Mouse (Mus musculus): ENCODE results near the gene CN725425. TPM values are rescaled to one million over a fixed set of nuclear protein-coding genes. Genes with fewer than 3 reads are reported as not detected.

The CN725425 gene
- 0.10 and 0.17 TPM in 2 replicates for polyA plus RNA-seq (2012; rRNA removed)

DNA sequence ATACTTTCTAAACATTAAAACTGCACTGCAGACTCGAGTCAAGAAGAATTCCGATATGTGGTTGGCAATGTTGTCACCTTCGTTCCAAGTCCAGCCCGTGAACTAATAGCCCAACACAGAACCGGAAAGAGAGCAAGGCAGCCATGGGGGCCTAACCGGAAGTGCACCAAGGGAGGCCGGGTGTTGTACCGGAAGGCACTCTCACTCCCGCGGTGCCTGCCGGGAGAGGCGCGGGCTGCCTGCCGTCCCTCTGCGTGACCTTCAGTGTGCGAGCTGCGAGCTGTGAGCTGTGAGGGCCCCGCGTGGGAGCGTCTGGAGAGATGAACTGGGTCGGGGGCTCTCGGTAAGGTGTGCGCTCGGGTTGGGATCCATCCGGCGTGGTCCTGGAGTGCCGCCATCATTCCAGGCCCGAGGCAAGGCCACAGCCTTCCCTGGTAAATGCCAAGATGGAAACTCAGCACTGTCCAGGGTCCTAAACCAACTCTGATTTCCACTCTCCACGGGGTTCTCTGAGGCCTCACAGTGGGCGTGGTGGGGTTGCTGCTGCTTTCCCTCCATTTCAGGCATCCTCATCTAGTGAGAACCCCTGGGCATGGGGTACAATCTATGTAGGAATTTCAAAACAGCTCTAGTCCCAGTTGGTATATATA is at the start of gene CN725425:
Gene CN725425, plus strand, starts transcription at position 239 of the 650 bp plus-strand sequence.
- TF ChIP-seq POLR2A (IDR thresholded peaks at IDR 0.05; ENCODE audit: extremely low read depth, insufficient read depth, low read length) (no peak), CTCF (IDR thresholded peaks at IDR 0.05; ENCODE audit: extremely low read depth, insufficient read depth, low read length) (no peak)
- no peak within 1 kb of the TSS for H3K4me3 ChIP-seq (ENCODE audit: insufficient read depth, low read length)
- H3K4me1 ChIP-seq (ENCODE audit: control insufficient read depth, insufficient read depth, low read length), result no peaks in the 10 kb centered on the region
- no peak within 1 kb of the TSS for H3K27ac ChIP-seq (ENCODE audit: insufficient read depth, low read length)

DNA sequence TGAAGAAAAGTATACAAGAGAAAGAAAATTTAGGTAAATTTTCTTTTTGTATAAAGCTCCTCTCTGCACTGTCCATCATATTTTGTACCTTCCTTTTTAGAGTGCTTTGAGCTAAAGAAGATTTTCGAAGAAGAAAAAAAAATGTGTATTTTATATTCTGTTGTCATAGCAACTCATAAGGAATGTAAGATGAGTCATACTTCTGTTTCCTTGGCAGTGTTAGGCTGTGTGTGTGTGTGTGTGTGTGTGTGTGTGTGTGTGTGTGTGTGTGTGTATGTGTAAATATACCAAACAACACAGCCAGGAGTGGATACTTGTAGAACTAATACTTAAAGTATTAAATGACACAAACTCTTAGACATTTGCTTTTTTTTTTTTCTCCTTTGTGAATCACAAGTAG is 46.7 kb upstream of the CN725425 start:
- no peak overlapping the region for H3K27ac ChIP-seq (ENCODE audit: insufficient read depth, low read length)
- H3K4me1 ChIP-seq (ENCODE audit: control insufficient read depth, insufficient read depth, low read length), result no peaks in the 10 kb centered on the region; the same call in 1 of the 2 replicates

DNA sequence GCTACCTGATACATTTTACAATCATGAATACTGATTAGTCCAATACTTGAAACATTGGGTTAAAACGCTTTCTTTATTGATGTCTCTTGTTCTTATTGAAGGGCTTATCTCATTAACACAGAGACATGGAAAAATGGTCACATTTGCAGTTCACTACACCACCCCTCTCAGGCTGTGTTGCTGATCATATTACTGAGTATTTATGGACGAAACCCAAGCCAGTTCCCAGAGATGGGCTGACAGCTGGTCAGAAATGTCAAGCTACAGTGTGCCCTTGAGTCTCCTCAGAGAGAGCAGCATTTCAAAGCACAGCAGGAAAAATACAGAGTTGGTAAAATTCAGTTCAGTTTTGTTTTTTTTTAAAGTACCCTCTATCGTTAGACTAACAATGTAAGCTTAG is 46.0 kb upstream of the CN725425 start:
- H3K4me1 ChIP-seq (ENCODE audit: control insufficient read depth, insufficient read depth, low read length), result no peaks in the 10 kb centered on the region; the same call in 1 of the 2 replicates
- H3K4me3 ChIP-seq (ENCODE audit: insufficient read depth, low read length), result no peak overlapping the region
- TF ChIP-seq CTCF (IDR thresholded peaks at IDR 0.05; ENCODE audit: extremely low read depth, insufficient read depth, low read length), result no peak
- no peak for TF ChIP-seq POLR2A (IDR thresholded peaks at IDR 0.05; ENCODE audit: extremely low read depth, insufficient read depth, low read length)
- H3K27ac ChIP-seq (ENCODE audit: insufficient read depth, low read length), result no peak overlapping the region

More for the DNA sequence above, 46.7 kb upstream of the CN725425 start:
- no peak overlapping the region for H3K4me3 ChIP-seq (ENCODE audit: insufficient read depth, low read length)
- TF ChIP-seq POLR2A (IDR thresholded peaks at IDR 0.05; ENCODE audit: extremely low read depth, insufficient read depth, low read length) (no peak), CTCF (IDR thresholded peaks at IDR 0.05; ENCODE audit: extremely low read depth, insufficient read depth, low read length) (no peak)

DNA sequence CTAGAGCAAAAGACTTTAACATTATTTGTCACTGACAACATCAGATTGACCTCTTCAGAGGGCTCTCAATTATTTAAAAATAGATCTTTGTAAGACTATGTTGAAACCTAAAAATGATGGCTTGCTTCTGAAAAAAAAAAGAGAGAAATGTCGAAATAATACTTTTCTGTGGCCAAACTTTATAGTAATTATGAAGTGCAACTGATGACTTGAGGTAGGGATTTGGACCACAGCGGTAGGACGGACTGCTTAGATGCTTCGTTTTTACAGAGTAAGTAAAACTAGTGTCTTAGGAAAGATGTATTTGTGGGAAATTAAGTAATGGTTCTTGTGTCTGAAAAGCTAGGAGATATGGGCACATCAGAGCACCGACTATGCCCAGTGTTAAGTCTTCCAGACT is 38.1 kb upstream of the CN725425 start:
- H3K27ac ChIP-seq (ENCODE audit: insufficient read depth, low read length), result no peak overlapping the region
- TF ChIP-seq POLR2A (IDR thresholded peaks at IDR 0.05; ENCODE audit: extremely low read depth, insufficient read depth, low read length), result no peak
- no peak for TF ChIP-seq CTCF (IDR thresholded peaks at IDR 0.05; ENCODE audit: extremely low read depth, insufficient read depth, low read length)
- peaks cover 2% of the 10 kb centered on the region; the same call in 1 of the 2 replicates for H3K4me1 ChIP-seq (ENCODE audit: control insufficient read depth, insufficient read depth, low read length)
- H3K4me3 ChIP-seq (ENCODE audit: insufficient read depth, low read length), result no peak overlapping the region

DNA sequence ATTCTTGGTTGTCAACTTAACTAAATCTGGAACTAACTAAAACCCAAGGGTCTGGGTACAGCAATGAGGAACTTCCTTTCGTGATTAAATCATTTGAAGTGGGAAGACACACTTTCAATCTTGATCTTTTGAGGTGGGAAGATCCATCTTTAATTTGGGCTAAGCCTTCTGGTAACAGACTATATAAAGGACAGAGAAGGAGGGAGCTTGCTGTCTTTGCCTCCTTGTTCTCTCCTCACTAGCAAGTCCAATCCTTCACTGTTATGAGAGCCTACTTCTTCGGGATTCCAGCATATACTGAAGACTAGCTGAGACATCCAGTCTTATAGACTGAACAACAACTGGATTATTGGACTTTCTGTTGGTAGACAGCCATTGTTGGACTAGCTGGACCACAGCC is 35.8 kb upstream of the CN725425 start:
- H3K4me1 ChIP-seq (ENCODE audit: control insufficient read depth, insufficient read depth, low read length), result peaks cover 2% of the 10 kb centered on the region; the same call in 1 of the 2 replicates
- TF ChIP-seq CTCF (IDR thresholded peaks at IDR 0.05; ENCODE audit: extremely low read depth, insufficient read depth, low read length) (no peak), POLR2A (IDR thresholded peaks at IDR 0.05; ENCODE audit: extremely low read depth, insufficient read depth, low read length) (no peak)
- no peak overlapping the region for H3K4me3 ChIP-seq (ENCODE audit: insufficient read depth, low read length)
- no peak overlapping the region for H3K27ac ChIP-seq (ENCODE audit: insufficient read depth, low read length)

DNA sequence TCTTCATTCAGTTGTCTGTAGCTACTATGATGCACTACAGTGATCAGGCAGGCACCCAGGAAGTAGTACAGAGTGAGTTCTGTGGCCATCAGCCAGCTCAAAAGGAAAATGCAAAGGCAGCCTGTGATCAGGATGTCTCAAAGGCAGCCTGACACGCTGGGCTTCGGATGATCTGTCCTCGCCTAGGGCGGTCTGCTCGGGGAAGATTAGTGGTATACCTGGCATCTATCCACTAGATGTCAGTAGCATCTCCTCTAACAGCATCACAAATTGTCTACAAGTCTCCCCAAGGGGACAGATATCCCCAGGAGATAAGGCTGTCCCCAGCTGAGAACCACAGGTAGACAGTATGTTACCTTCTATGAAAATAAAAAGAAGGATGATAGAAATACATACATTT is 34.3 kb upstream of the CN725425 start:
- no peak overlapping the region for H3K27ac ChIP-seq (ENCODE audit: insufficient read depth, low read length)
- peaks cover 2% of the 10 kb centered on the region; the same call in 1 of the 2 replicates for H3K4me1 ChIP-seq (ENCODE audit: control insufficient read depth, insufficient read depth, low read length)
- H3K4me3 ChIP-seq (ENCODE audit: insufficient read depth, low read length), result no peak overlapping the region
- TF ChIP-seq POLR2A (IDR thresholded peaks at IDR 0.05; ENCODE audit: extremely low read depth, insufficient read depth, low read length) (no peak), CTCF (IDR thresholded peaks at IDR 0.05; ENCODE audit: extremely low read depth, insufficient read depth, low read length) (peak; percentile 51; the same call in 1 of the 2 replicates)

DNA sequence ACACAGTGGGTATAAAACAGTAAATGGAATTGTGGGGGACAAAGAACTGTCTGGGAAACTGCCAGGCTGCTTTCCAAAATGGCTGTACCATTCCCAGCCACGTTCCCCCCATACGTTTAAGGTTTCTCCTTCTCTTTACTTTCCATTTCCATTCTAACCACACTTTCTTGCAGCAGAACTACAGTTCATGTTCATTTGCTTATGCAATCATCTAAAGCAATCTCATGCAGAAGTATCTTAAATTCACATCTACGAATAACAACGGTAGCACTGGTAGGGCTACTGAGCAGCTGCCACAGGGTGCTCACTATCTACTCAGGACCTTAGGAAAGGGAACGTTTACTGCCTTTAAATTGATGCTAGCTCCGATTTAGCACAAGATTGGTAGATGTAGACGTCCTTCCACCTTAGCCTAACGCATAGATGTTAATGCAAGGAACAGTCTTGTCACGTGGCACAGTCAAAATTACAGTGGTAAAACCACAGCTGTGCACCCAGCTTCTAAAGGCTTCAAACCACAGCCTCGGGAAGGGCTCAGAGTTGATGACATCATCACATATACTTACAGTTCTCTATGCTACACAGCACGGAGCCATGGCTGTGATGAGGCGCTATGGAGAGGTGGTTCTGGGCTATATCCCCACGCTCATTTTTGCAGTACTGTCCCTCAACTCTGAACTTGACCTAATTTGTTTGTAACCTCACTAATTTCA is 31.3 kb upstream of the CN725425 start:
- H3K4me3 ChIP-seq (ENCODE audit: insufficient read depth, low read length), result no peak overlapping the region
- no peak overlapping the region for H3K27ac ChIP-seq (ENCODE audit: insufficient read depth, low read length)
- peaks cover under 1% of the 10 kb centered on the region; the same call in 1 of the 2 replicates for H3K4me1 ChIP-seq (ENCODE audit: control insufficient read depth, insufficient read depth, low read length)
- TF ChIP-seq CTCF (IDR thresholded peaks at IDR 0.05; ENCODE audit: extremely low read depth, insufficient read depth, low read length) (no peak), POLR2A (IDR thresholded peaks at IDR 0.05; ENCODE audit: extremely low read depth, insufficient read depth, low read length) (no peak)

DNA sequence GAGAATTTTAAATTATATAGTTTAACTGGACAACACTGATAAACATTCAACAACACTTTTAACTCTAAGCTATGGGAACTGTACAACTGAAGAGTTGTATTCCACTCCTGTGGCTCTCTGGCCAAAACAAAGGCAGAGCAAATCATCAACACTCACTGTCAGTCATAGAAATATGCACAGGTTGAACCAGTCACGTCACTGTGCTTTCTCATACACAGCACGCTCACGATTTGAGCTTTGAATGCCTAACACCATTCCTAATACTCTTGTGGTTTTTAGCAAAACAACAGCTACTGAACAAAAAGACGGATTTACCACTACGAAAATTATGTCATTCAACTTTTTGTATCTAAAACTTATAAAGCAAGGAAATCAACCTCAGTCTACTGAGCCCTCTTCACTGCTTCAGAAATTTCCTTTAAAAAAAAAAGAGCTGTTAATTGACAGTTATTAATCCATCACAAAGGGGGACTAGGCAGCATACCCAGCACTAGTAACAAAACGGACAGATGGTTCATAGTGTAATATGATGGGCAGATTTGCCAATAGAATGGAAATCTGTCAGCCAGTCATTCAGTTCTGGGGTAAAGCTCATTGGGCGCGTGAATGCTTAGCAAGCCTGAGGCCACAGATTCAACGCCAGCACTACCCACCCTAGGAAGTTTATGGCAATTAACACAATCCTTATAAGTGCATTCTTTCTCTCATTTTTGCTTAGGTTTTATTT is 28.5 kb upstream of the CN725425 start:
- Histone ChIP-seq H3K4me3 (ENCODE audit: insufficient read depth, low read length) (no peak overlapping the region), H3K27ac (ENCODE audit: insufficient read depth, low read length) (no peak overlapping the region), H3K4me1 (ENCODE audit: control insufficient read depth, insufficient read depth, low read length) (no peaks in the 10 kb centered on the region)
- no peak for TF ChIP-seq POLR2A (IDR thresholded peaks at IDR 0.05; ENCODE audit: extremely low read depth, insufficient read depth, low read length)
- no peak for TF ChIP-seq CTCF (IDR thresholded peaks at IDR 0.05; ENCODE audit: extremely low read depth, insufficient read depth, low read length)

DNA sequence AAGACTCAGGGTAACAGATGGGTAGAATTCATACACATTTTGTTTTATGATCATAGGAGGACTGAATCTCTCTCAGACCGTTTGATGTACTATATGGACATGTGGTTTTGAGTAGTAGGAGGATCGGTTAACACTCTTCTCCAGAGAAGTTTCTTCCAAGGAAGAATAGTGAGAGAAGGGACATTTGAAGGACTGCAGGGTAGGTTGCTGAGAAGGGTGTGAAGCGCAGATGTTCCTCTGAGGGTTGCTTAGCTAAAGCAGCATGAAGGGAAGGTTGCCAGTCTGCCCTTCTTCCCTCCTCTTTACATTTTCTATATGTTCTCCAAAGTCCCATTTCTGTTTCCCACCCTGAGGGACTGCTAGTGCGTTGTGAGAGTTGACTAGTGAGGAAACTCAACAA is 28.0 kb upstream of the CN725425 start:
- Histone ChIP-seq H3K4me1 (ENCODE audit: control insufficient read depth, insufficient read depth, low read length) (no peaks in the 10 kb centered on the region), H3K4me3 (ENCODE audit: insufficient read depth, low read length) (no peak overlapping the region), H3K27ac (ENCODE audit: insufficient read depth, low read length) (no peak overlapping the region)
- no peak for TF ChIP-seq CTCF (IDR thresholded peaks at IDR 0.05; ENCODE audit: extremely low read depth, insufficient read depth, low read length)
- TF ChIP-seq POLR2A (IDR thresholded peaks at IDR 0.05; ENCODE audit: extremely low read depth, insufficient read depth, low read length), result no peak

Measured in cortical plate, adult 2 months (tissue).